Mouse (Mus musculus) liver, embryonic 14.5 days (tissue): ENCODE results near the gene Anapc4.

ENCODE experiments used
- CTCF ChIP-seq: IDR thresholded peaks from 2 replicates; pipeline ENCODE4 v1.5.1; 2016; ENCODE audit warnings: antibody characterized with exemption, low read depth, control low read depth
- EP300 ChIP-seq: IDR thresholded peaks from 2 replicates; pipeline ENCODE4 v1.6.1; 2016; ENCODE audit warnings: antibody characterized with exemption, low read depth

GRCm38 (mm10) chr5:52868918-52869703 lies 35.3 kb downstream of the Anapc4 start:
- no peak for TF ChIP-seq CTCF
- TF ChIP-seq EP300 = no peak
